Mouse (Mus musculus): ENCODE data around the gene Ssbp2. TPM values are rescaled to one million over a fixed set of nuclear protein-coding genes. Genes with fewer than 3 reads are reported as not detected.
A peak's percentile ranks its signal among the peaks of the same experiment; 100 is the strongest.

Ssbp2 gene
- polyA plus RNA-seq, 1 experiment from 2014 or later = 30.1 TPM

DNA sequence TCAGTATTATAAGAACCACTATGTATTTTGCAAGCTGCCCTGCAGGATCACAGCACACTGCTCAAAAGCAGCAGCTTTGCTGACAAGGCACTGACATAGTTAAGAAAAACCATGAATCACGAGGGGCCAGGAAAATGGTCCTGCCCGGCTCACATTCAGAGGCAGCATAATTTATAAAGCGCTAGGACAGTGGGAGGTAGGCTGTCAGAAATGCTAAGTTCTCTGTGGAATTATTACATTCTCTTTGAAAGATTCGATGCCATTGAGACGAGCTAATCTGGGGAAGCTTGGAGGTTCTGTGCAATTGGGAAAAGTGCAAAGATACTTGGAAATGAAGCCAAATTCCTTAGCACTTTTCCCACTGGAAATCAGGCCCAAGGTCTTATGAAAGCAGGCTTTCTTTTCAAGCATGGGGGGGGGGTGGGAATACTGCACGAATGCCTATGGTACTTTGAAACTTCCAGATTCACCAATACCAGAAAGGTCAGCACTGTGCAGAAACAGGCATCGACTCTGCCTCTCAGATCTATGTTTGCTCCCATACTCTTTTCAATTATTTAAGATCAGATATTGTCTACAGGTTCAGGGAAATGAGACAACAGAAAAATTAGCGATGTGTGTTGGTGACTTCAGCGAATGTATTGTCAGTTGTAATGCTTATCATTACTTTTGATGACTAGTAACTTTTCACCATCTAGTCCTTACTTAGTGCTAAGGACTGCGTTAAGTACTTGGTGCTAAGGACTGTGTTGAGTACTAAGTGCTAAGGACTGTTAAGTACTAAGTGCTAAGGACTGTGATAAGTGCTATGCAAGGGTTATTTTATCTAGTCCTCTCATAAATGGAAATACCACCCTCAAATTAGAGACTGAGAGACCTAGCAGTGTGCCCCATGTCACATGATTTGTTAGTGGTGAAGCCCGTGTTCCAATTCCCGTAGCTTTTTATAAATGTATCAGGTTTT, 28.4 kb upstream of the Ssbp2 start:
- Histone ChIP-seq H3K4me2 (replicated peaks; ENCODE audit: low read depth) (peak overlapping the region; percentile 33; the same call in 1 of the 2 replicates), H3K4me1 (replicated peaks; ENCODE audit: control insufficient read depth, insufficient read depth, low read length) (no peaks in the 10 kb centered on the region), H3K27me3 (replicated peaks; ENCODE audit: control insufficient read depth, insufficient read depth, low read length) (no peaks in the 10 kb centered on the region), H3K27ac (ENCODE audit: low read depth, low read length) (no peak overlapping the region), H3K9ac (ENCODE audit: low read depth, low read length) (no peak overlapping the region), H3K4me3 (ENCODE audit: low read depth, low read length) (no peak overlapping the region), H3K36me3 (ENCODE audit: control insufficient read depth, insufficient read depth) (no peaks in the 10 kb centered on the region), H3K9me3 (ENCODE audit: control insufficient read depth) (no peaks in the 10 kb centered on the region)
- no peak for ATAC-seq
- 69% methylated on average over 12 of the region's 12 CpGs for WGBS
- no peak for TF ChIP-seq CTCF (IDR thresholded peaks at IDR 0.05; ENCODE audit: low read depth)

DNA sequence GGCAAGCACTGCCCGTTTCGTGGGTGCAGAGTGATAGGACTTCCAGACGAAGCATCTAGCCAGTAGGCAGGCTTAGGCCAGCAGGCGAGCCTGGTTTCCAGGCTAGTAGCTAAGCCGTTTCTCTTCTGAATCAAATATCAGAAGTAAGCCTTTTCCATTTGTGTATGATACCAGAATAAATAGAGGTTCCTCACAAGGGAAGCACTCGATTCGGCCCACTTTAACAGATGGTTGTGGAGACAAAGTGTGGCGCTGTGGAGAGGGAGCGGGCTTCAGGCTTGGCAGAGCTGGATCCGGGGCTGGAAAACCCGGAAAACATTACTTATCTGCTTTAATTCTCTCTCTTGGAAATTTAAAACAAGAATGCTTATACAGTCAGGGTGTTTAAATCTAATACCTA, 27.1 kb upstream of the Ssbp2 start:
- H3K4me2 ChIP-seq (replicated peaks; ENCODE audit: low read depth) = no peak overlapping the region
- no peaks in the 10 kb centered on the region for H3K4me1 ChIP-seq (replicated peaks; ENCODE audit: control insufficient read depth, insufficient read depth, low read length)
- no peak overlapping the region for H3K9ac ChIP-seq (ENCODE audit: low read depth, low read length)
- H3K9me3 ChIP-seq (ENCODE audit: control insufficient read depth) = no peaks in the 10 kb centered on the region
- no peak for ATAC-seq
- WGBS = 83% methylated on average over 11 of the region's 11 CpGs
- H3K36me3 ChIP-seq (ENCODE audit: control insufficient read depth, insufficient read depth) = no peaks in the 10 kb centered on the region
- TF ChIP-seq CTCF (IDR thresholded peaks at IDR 0.05; ENCODE audit: low read depth) = no peak
- no peak overlapping the region for H3K27ac ChIP-seq (ENCODE audit: low read depth, low read length)
- H3K4me3 ChIP-seq (ENCODE audit: low read depth, low read length) = no peak overlapping the region
- H3K27me3 ChIP-seq (replicated peaks; ENCODE audit: control insufficient read depth, insufficient read depth, low read length) = no peaks in the 10 kb centered on the region

DNA sequence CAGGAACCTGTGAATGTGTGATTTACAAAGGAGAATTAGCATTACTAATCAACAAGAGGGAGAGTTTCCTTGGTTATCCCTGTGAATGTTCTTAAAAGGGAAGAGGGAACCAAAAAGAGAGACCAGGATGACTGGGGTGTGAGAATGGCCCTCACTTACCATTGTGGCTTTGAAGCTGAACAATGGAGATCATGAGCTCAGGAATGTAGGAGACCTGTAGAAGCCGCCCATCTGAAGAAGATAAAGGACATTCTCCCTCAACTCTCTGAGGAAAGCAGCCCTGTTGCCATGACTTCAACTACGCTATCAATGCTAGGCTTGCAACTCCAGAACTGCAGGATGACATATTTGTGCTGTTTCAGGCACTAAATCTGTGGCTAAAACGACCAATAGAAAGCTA, 22.2 kb upstream of the Ssbp2 start:
- WGBS = 56% methylated on average over 3 of the region's 3 CpGs

DNA sequence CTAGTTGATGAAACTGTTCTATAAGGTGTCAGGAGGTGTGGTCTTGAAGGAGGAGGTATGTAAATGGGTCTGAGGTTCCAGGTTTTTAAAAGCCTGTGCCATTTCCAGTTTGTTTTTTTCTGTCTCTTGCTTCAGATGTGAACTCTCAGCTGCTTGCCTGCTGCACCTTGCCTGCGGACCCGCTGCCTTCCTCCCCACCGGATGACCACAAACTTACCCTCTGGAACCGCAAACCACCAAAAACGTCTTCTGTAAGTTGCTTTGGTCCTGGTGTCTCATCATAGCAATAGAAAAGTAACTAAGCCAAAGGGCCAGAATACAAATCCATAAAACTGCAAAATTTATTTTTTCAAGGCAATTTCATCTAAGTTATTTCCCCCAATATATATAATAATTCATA, 18.6 kb upstream of the Ssbp2 start:
- TF ChIP-seq CTCF (IDR thresholded peaks at IDR 0.05; ENCODE audit: low read depth) = no peak
- Histone ChIP-seq H3K36me3 (ENCODE audit: control insufficient read depth, insufficient read depth) (no peaks in the 10 kb centered on the region), H3K4me2 (replicated peaks; ENCODE audit: low read depth) (no peak overlapping the region), H3K27me3 (replicated peaks; ENCODE audit: control insufficient read depth, insufficient read depth, low read length) (no peaks in the 10 kb centered on the region), H3K4me1 (replicated peaks; ENCODE audit: control insufficient read depth, insufficient read depth, low read length) (no peaks in the 10 kb centered on the region), H3K9me3 (ENCODE audit: control insufficient read depth) (no peaks in the 10 kb centered on the region), H3K9ac (ENCODE audit: low read depth, low read length) (no peak overlapping the region), H3K27ac (ENCODE audit: low read depth, low read length) (no peak overlapping the region), H3K4me3 (ENCODE audit: low read depth, low read length) (no peak overlapping the region)
- 86% methylated on average over 5 of the region's 5 CpGs for WGBS
- ATAC-seq = no peak

More for the DNA sequence above, 22.2 kb upstream of the Ssbp2 start:
- Histone ChIP-seq H3K9me3 (ENCODE audit: control insufficient read depth) (no peaks in the 10 kb centered on the region), H3K36me3 (ENCODE audit: control insufficient read depth, insufficient read depth) (no peaks in the 10 kb centered on the region), H3K27me3 (replicated peaks; ENCODE audit: control insufficient read depth, insufficient read depth, low read length) (no peaks in the 10 kb centered on the region), H3K4me1 (replicated peaks; ENCODE audit: control insufficient read depth, insufficient read depth, low read length) (no peaks in the 10 kb centered on the region), H3K9ac (ENCODE audit: low read depth, low read length) (no peak overlapping the region), H3K27ac (ENCODE audit: low read depth, low read length) (no peak overlapping the region), H3K4me3 (ENCODE audit: low read depth, low read length) (no peak overlapping the region), H3K4me2 (replicated peaks; ENCODE audit: low read depth) (no peak overlapping the region)
- TF ChIP-seq CTCF (IDR thresholded peaks at IDR 0.05; ENCODE audit: low read depth) = no peak
- no peak for ATAC-seq

DNA sequence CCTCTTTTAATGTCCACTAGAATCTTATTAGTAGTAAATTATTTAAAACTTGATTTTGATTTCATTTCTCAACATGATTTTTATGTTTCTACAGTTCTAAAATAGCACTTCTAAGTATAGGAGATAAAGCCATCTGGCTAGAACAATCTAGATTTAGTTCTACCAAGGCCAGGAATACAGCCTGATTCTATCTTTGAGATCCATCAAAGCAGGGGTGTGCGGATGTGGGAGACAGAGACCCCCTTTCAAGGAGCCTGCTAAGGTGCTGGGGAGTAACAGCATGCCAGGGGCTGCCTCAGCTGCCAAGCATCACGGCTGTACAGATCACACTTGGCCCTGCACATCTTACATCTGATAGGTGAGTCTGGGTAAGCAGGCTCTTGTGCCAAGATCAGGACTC, 13.4 kb upstream of the Ssbp2 start:
- H3K9me3 ChIP-seq (ENCODE audit: control insufficient read depth) = no peaks in the 10 kb centered on the region
- 86% methylated on average over 2 of the region's 2 CpGs for WGBS
- H3K4me1 ChIP-seq (replicated peaks; ENCODE audit: control insufficient read depth, insufficient read depth, low read length) = no peaks in the 10 kb centered on the region
- no peak overlapping the region for H3K4me3 ChIP-seq (ENCODE audit: low read depth, low read length)
- no peak for ATAC-seq
- no peak overlapping the region for H3K4me2 ChIP-seq (replicated peaks; ENCODE audit: low read depth)
- no peak overlapping the region for H3K9ac ChIP-seq (ENCODE audit: low read depth, low read length)
- no peak overlapping the region for H3K27ac ChIP-seq (ENCODE audit: low read depth, low read length)
- no peaks in the 10 kb centered on the region for H3K36me3 ChIP-seq (ENCODE audit: control insufficient read depth, insufficient read depth)
- H3K27me3 ChIP-seq (replicated peaks; ENCODE audit: control insufficient read depth, insufficient read depth, low read length) = no peaks in the 10 kb centered on the region
- no peak for TF ChIP-seq CTCF (IDR thresholded peaks at IDR 0.05; ENCODE audit: low read depth)

DNA sequence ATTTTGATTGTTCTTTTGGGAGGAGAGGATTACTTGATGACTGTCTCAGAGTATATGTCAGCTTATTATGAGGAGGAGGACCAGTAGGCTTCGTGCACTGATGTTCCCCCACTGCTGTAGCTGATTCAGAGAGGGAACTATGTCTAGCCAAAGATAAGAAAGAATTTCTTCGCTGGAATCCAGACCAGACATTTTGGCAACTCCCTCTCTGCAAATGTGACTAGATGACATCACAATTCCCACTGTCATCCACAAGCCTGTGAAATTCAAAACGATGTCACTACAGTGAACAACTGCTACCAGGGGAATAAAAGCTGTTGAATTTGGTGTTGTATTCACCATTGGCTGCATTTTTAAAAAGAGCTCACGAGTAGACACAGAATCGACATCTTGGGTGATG, 11.1 kb upstream of the Ssbp2 start:
- no peak overlapping the region for H3K4me3 ChIP-seq (ENCODE audit: low read depth, low read length)
- 74% methylated on average over 5 of the region's 5 CpGs for WGBS
- no peak for TF ChIP-seq CTCF (IDR thresholded peaks at IDR 0.05; ENCODE audit: low read depth)

More for the DNA sequence above, 11.1 kb upstream of the Ssbp2 start:
- no peak overlapping the region for H3K4me2 ChIP-seq (replicated peaks; ENCODE audit: low read depth)
- H3K27me3 ChIP-seq (replicated peaks; ENCODE audit: control insufficient read depth, insufficient read depth, low read length) = no peaks in the 10 kb centered on the region
- no peaks in the 10 kb centered on the region for H3K36me3 ChIP-seq (ENCODE audit: control insufficient read depth, insufficient read depth)
- H3K9ac ChIP-seq (ENCODE audit: low read depth, low read length) = no peak overlapping the region
- no peak overlapping the region for H3K27ac ChIP-seq (ENCODE audit: low read depth, low read length)
- no peaks in the 10 kb centered on the region for H3K4me1 ChIP-seq (replicated peaks; ENCODE audit: control insufficient read depth, insufficient read depth, low read length)
- ATAC-seq = no peak
- no peaks in the 10 kb centered on the region for H3K9me3 ChIP-seq (ENCODE audit: control insufficient read depth)
